Mouse (Mus musculus): ENCODE data around the gene Entpd1.
A peak's percentile ranks its signal among the peaks of the same experiment; 100 is the strongest.

The Entpd1 gene

DNA sequence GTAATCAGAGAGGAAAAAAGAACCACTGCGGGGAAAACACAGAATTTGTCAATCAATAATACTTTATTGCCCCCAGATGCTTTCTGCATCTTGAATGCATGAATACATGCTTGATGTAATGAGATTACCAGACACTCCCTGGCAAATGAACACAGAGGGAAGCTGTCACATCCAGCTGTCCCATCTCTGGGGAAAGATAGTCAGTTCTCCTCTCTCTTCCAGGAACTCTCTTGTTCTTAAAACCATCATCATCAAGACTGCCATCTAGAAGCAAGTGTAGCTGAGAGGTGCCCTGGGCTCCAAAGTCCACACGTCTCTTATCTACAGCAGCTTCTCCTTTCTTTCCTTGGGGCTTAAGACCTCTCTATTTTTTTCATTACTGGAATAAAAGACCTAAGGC, 114.4 kb downstream of the Entpd1 start:
- DNase-seq, result no peak

DNA sequence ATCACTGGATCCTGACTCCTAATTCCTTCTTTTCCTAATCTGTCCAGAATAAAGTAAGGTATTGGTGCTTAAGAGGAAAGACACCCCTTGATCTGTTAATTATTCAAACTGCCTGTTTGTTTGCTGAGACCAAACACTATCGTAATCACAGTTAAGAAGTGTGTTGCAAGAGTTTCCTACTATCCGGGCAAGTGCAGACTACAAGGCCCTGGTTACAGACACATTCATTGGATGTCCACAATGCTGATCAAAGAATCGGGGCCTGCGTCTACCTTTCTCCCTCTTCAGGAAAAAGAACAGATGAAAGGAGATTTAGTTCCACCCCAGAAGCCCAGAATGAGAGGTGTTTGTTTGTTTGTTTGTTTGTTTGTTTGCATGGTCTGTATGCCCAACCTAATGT, 116.0 kb downstream of the Entpd1 start:
- DNase-seq, result no peak

DNA sequence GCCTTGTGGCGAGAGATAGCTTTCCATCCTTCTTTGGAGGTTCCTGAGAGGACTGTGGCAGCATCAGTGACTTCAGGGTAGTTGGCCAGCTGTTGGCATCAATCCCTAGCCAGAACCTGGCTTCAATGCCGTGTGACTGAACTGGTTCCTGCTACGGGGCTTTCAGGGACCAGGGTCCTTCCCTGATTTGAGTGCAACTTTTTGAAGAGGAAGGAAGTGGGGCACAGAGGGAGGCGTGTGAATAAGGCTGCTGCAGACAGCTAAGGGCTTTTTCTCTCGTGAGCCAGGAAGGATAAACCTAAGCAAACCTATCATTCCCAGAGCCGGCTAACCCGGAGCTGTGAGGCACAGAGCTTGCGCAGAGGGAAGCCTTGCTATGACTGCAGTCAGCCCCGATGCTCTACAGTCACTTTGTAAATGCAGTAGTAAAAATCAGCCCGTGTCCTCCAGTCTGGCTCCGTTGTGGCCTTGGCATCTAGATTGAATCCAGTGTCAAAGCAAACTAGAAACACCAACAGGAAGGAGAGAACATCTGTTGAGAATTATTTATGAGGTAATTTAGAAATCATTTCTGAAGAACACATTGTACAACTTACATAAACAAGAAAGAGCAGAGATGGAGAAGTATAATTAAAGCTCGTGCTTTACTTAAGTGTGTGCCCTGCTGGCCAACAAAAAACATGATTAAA, 116.7 kb downstream of the Entpd1 start:
- no peak for DNase-seq

DNA sequence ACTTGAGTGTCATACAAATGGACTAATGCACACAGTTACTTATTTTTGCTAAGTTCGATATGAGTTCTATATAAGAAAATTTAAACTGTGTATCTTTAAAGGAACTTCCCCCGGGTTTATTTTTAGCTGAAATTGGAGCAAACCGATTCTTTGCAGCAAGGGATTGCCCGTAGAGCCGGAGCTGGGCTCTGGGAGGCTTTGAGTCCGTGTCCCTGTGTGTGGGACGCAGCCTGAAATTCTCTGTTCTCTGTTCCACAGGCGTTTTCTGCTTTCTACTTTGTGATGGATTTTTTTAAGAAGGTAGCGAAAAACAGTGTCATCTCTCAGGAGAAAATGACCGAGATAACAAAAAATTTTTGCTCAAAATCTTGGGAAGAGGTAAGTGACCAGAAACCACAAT, 121.2 kb downstream of the Entpd1 start:
- DNase-seq, result no peak

DNA sequence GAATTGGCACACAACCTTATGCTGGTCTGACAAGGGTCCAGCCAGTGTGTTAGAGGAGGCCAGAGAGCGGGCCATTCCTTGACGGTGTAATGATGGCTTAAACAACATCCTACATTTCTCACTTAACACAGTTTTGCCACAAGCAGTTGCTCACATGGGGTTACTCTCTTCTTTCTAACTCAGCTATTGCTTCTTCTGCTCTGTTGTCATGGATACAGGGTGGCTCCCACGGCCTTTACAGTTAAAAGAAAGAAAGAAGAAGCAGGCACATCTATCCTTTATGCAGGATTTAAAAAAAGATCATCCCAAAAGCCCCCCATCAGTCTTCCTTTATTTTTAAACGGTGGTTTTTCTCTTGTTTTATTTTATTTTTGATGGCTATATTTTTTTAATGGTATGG, 121.7 kb downstream of the Entpd1 start:
- no peak for DNase-seq

DNA sequence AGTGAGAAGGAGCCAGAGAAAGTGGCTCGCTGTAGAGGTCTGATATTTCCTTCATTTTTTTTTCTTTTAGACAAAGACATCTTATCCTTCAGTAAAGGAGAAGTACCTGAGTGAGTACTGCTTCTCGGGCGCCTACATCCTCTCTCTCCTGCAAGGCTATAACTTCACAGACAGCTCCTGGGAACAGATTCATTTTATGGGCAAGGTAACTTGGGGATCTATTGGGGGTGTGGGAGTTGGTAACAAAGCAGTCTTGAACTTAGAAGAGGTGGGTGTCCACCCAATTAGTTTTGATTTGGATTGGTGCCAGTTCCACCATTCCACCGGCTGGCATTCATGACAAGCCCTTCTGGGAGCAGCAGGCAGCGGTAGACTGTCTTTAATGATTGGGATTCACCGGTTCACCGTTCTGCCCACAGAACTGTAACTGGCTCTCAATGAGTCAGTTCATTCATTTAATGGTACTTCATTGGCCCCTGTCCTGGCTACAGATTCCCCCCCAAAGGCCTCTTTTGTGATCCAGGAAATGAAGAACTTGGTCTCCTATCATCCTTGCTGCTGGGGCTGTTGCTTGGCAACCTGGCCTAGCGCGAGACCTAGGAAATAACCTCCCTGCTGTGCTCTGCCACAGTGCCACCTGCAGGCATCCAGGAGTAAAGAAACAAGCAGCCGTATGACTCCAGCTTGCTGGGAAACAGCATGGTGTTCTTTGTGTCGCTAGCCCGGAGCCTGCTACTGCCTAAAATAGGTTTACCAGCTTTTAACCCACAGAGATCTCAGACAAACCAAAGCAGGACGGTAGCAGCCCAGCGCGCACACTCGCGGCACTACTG, 124.7 kb downstream of the Entpd1 start:
- DNase-seq, result peak; percentile 79

DNA sequence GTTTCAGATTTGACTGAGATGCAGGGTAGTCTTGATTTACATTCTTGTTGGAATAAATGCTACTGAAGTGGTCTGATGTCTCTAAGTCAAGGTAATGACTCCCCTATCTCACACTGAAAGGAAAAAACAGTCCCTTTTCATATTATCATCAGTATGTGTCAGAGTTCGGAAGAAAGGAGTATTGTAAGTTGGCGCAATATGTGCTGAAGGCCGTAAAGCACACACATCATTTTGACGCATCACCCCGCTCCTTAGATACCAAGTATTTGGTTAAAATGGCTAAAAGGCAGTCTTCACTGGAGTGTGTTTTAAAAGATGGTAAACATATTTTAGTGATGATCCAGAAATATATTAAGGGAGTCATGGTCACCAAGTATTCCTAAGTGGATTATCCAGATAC, 125.4 kb downstream of the Entpd1 start:
- no peak for DNase-seq

DNA sequence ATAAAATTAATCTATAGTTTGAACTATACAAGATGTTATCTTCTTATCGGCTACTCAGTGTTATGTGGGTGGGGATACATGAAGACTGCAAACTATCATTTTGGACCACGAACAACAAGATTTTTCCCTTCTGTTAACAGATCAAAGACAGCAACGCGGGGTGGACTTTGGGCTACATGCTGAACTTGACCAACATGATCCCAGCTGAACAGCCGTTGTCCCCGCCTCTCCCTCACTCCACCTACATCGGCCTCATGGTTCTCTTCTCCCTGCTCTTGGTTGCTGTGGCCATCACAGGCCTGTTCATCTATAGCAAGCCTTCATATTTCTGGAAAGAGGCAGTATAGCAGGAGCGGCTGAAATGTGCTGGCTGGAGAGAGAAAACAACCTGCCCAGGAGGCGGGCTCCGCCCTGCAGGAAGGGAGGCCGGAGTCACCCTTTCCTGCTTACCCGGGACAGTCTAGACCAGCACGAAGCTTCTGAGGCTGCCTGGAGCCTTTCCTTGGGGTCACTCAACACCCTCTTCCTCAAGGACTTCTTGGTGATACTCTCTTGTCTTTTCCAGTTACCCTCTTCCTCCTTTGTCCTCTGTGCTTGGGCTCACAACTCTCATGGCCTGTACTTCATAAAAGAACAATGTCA, 126.6 kb downstream of the Entpd1 start:
- DNase-seq, result no peak

DNA sequence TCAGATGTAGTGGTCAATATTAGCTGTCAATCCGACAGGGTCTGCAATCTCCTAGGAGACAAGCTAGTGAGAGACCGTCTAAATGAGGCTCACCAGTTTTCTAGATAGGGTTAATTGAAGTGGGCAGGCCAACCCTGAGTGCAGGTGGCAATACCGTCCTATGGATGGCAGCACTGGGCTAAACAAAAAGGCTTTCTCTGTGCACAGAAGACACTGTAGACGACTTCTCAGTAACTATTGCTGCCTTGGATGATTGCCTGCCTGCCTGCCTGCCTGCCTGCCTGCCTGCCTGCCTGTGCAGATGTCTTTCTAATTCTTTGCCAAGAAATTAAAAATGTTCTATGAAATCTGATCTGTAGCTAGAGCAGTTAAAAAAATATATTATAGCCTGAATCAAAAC, 134.4 kb downstream of the Entpd1 start:
- peak; percentile 65 for DNase-seq

DNA sequence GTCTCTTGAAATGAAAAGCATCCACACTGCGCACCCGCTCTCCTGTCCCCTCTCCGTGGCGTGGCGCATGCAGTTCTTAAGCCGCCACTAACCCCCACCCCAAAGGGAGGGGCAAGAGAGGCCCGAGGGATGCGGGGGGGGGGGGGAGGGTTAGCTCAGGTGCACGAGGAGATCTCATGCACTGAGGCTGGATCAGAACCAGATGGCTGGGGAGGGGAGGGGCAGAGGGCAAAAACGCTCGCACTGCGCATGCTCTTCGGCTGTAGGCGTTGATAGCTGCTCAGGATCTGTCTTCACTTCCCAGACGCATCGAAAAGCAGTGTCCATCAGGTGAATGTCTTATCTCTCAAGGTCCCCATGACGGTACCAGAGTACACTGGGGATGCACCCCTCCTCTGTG, 136.4 kb downstream of the Entpd1 start, which contains the start of gene Cc2d2b:
Cc2d2b (plus strand) TSS at position 195 of the 400 bp plus-strand sequence.
- DNase-seq, result no peak

DNA sequence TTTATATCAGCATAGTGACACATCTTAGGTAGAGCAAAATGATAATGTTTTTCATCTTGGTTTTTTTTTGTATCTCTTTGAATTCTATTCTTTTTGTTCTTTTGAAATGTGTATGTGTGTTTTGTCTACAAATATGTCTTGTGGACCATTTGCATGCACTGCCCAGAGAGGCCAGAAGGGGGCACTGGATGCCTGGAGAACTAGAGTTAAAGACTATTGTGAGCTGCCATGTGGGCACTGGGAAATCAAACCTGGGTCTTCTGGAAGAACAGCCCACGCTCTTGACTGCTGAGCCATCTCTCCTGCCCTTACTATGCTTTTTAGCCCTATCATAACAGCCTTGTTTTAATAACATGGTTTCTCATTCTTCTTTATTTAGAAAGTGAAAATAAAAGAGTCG, 142.1 kb downstream of the Entpd1 start:
- no peak for DNase-seq

DNA sequence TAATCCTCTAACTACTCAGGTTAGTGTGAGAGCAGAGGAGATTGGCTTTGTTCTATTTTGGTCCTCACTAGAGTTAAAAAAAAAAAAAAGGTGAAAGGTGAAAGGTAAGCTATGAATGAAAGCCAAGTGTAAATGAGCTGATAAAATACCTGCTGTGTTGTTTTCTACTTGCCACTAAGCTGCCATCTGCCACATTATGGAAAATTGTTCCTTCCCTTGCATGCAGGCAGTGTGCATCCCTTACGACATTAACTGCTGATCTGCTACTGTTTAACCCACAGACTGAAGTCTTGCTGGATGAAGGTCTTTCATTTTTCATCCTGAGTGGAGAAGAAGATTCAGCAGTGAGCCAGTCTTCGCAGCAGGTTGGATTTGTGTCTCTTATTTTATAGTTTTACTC, 147.9 kb downstream of the Entpd1 start:
- DNase-seq, result no peak

DNA sequence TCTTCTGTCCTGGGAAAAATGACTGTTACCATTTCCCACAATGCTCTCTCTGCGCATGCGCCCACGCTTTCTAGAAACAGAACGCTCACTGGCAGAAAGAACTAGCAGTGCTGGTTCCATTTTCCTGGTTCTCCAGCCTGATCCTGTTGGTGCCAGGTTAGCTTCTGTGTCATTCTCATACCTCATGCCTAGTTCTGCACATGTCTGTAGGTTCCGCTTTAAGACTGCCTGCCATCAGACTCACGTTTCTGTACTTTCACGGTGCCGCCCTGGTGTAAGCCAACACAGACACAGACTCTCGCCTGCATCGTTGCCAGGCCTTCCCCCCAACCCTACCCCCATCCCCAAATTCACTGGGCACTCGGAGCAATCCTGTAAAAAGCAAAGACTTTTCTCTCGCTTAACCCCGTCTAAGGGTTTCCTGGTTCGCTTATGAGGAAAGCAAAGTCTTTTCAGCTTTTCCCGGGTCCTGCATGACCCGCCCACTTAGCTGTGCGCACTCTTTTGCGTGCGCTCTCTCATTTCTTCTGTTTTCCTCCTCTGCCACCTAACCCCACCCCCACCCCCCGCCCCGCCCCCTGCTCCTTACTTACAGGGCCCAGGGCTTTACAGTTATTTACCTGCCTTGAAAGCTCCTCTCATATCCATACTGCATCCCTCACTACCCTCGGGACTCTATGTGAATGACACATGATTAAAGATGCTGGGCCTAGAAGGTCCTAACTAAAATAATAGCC, 150.0 kb downstream of the Entpd1 start:
- peak; percentile 60 for DNase-seq

DNA sequence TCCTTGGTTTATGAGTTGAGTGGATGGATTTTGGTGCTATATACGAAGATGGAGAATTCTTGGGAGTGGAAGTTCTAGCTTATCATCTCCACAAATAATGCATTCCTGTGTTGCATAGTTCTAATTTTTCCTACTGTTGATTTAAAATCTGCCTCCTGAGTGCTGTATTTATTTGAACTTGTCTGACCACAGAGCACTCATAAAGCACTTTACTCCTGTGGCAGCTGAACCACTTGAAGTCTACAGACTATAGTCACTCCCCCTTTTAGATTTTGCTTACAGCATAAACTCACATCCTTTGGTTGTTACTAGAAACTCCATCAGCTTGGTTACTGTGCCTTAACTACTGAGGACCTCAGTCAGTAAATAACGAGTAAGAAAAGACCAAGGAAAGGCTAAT, 155.0 kb downstream of the Entpd1 start:
- no peak for DNase-seq

DNA sequence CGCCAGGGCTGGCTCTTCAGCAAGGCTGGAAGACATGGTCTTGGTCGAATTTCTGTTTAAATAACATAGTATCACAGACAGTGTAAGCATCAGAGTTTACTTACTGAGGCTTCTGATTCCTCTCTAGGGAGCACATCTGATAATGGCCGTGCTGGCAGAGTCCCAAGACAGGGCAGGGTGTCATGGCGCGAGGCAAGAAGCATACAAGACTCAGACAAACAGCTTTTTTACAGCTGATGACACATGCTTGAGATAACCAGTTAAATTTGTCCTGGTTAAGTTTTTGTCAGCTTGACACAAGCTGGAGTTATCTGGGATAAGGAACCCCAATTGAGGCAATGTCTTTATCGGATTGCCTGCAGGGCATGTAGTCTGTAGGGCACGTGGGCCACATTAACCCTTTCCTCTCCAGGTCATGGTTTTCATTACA, 157.2 kb downstream of the Entpd1 start:
- no peak for DNase-seq

DNA sequence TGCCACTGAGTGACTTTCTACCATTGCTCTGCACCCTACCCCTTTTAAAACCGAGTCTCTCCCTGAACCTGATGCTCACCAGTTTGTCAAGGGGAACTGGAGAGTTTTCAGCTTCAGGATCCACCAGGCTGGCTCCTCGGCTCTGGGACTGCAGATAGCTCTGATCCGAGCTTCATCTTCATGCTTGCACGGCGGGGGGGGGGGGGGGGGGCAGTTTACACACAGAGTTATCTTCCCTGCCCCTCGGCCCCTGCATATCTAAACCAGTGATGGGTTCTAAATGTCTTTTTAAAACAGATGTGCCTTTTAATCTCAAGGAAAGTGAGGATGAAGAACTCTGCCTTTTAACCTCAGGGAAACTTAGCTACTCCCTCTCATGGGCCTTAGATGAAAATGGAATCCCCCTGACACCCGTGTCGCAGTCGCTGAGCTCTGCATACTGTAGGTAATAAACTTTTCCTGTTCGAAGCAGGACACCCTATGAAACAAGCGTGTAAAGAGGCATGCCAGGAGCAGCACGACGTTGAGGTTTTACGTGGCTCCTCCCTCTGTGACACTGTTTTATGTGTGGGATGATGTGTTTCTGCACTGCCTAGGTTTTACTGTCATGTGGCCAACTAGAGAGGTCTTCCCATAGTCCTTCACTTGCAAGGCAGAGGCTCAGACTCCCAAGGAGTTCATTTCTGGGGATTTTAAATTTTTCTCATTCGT, 176.0 kb downstream of the Entpd1 start:
- no peak for DNase-seq

DNA sequence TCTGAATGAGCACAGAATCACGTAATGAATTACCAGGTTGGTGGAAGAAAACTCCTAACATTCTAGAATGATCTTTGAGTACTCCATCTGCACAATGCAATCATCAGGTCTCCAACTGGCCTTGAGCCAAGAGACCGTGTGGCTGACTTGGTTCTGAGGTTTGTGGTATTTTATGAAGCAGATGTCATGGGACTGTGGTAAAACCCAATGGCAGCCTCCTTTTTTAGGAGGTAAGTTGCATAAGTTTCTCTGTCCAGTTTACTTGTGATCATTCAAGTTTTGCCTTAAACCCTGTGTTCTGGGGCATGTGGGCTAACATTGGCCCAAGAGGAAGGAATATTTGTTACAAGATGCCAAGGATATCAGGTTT, 176.5 kb downstream of the Entpd1 start:
- DNase-seq, result peak; percentile 2
